Mouse (Mus musculus): Measurements from ENCODE around the gene Rgp1. TPM values are rescaled to one million over a fixed set of nuclear protein-coding genes. Genes with fewer than 3 reads are reported as not detected.
"Not testable (repeated sequence)": the region's sequence is repeated elsewhere in the genome, so short reads cannot be mapped to it uniquely, and the experiment has no call there.

Gene Rgp1
- 10 to 100 TPM; 47.1 to 54.1 TPM for total RNA-seq (2021)

- intact Hi-C loops (cut with DNase I), result no loop called here
Measured at GRCm38 (mm10) chr4:43578376-43579204, at the start of gene Rgp1, which contains the start of gene Gba2. TSS of gene Rgp1 (plus strand) at chr4:43578715. TSS of gene Gba2 (minus strand) at chr4:43578873.

GRCm38 (mm10) chr4:43530081-43530501, 48.4 kb upstream of the Rgp1 start:
- no peak for DNase-seq
- intact Hi-C loops (cut with DNase I), result no loop called here

More at GRCm38 (mm10) chr4:43578376-43579204, at the start of gene Rgp1, which contains the start of gene Gba2:
- peak; percentile 78 for DNase-seq

- intact Hi-C loops (cut with DNase I), result no loop called here
- DNase-seq, result peak; percentile 71
Measured at GRCm38 (mm10) chr4:43530581-43530980, 47.9 kb upstream of the Rgp1 start.

- no peak for DNase-seq
- intact Hi-C loops (cut with DNase I), result no loop called here
Measured at GRCm38 (mm10) chr4:43533270-43533669, 45.2 kb upstream of the Rgp1 start.

GRCm38 (mm10) chr4:43535628-43536027, 42.9 kb upstream of the Rgp1 start:
- intact Hi-C loops (cut with DNase I), result no loop called here
- no peak for DNase-seq

DNA sequence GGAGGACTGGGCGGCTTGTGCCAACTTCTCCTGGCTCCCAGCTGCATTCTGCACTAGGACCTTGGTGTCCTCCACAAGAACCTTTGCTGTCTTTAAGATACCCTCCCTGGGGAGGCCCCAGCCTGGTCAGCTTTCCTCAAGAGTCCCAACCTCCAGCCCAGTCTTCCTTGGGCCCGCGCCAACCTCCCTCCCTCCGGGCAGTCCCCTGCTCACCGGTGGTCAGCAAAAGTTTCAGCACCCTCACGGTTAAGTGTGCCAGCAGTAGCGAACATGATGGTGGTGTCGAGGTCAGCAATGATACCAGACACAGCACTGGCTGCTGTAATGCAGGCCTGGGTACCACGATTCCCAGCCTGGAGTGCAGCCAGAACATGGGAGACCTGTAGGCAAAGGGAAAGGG, 42.5 kb upstream of the Rgp1 start:
- no peak for DNase-seq
- intact Hi-C loops (cut with DNase I), result no loop called here

DNA sequence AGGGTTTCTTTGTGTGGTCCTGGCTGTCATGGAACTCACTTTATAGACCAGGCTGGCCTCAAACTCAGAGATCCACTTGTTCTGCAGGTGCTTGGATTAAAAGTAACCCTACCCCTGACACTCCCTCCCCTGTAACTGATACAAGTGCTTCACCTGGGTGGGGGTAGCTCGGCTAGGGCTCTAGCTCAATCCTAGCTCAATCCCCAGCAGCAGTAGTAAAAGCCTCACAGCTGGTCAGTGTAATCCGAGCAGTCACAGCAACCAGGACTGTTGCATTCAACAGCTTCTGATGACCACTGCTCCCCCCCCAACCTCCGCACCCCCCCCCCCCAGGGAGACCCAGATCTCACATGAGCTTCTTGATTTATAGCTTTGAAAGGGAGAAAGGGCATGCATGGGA, 36.5 kb upstream of the Rgp1 start:
- intact Hi-C loops (cut with DNase I), result no loop called here
- no peak for DNase-seq

GRCm38 (mm10) chr4:43546375-43547047, 32.0 kb upstream of the Rgp1 start:
- intact Hi-C loops (cut with DNase I), result no loop called here
- no peak for DNase-seq

- no peak for DNase-seq
- intact Hi-C loops (cut with DNase I), result no loop called here
Measured at GRCm38 (mm10) chr4:43547160-43547559, 31.4 kb upstream of the Rgp1 start.

DNA sequence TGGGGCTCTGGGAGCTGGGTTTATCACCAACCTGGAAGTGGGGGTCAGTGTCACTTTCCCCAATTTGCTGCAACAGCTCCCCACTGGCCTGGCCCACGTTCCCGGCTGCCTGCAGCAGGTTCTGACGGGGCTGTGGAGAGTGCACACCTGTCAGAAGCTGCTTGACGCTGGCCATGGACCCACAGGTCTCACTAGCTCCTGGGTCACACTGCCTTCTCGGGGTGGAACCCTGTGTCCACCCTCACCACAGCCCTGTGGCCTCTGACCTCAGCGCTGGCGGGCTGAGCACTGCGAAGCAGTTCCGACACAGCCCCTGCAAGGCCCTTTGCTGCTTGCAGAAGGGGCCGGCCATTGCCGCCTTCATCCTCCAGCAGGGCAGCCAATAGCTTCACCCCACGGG, 29.5 kb upstream of the Rgp1 start:
- intact Hi-C loops (cut with DNase I), result no loop called here
- no peak for DNase-seq

- intact Hi-C loops (cut with DNase I); DNase-seq: not testable (repeated sequence)
Measured at GRCm38 (mm10) chr4:43551854-43552253, 26.7 kb upstream of the Rgp1 start.

GRCm38 (mm10) chr4:43552437-43552836, 26.1 kb upstream of the Rgp1 start:
- no peak for DNase-seq
- intact Hi-C loops (cut with DNase I), result no loop called here

- no peak for DNase-seq
- intact Hi-C loops (cut with DNase I), result no loop called here
Measured at GRCm38 (mm10) chr4:43553891-43554290, 24.6 kb upstream of the Rgp1 start.

DNA sequence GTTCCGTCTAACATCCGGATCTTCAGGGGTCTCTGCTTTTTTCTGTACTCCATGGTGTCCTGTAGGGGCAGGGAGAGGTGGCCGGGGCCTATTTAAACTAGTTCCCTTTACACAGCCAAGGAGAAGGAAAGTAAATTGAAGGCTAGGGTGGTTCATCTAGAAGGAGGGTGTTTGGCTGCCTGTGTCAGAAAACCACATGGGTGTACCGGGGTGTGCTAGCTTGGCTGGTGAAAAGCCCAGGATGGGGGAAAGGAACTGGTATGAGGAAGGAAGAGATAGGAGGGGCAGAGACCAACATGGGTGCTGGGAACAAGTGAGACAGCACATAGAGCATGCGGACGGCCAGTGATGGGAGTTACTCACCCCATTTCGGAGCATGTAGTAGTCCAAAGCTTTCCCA, 22.6 kb upstream of the Rgp1 start:
- intact Hi-C loops (cut with DNase I), result no loop called here
- no peak for DNase-seq

GRCm38 (mm10) chr4:43558028-43558630, 20.4 kb upstream of the Rgp1 start:
- no peak for DNase-seq
- intact Hi-C loops (cut with DNase I), result no loop called here

- DNase-seq, result peak; percentile 37
Measured at GRCm38 (mm10) chr4:43558631-43559356, 19.7 kb upstream of the Rgp1 start.

GRCm38 (mm10) chr4:43559519-43560242, 18.8 kb upstream of the Rgp1 start:
- DNase-seq, result no peak
- intact Hi-C loops (cut with DNase I), result no loop called here

More at GRCm38 (mm10) chr4:43558631-43559356, 19.7 kb upstream of the Rgp1 start:
- intact Hi-C loops (cut with DNase I), result no loop called here

- no peak for DNase-seq
- intact Hi-C loops (cut with DNase I), result no loop called here
Measured at GRCm38 (mm10) chr4:43560243-43560611, 18.3 kb upstream of the Rgp1 start.

GRCm38 (mm10) chr4:43560976-43561375, 17.5 kb upstream of the Rgp1 start:
- no peak for DNase-seq
- intact Hi-C loops (cut with DNase I), result no loop called here

- DNase-seq, result no peak
- intact Hi-C loops (cut with DNase I), result no loop called here
Measured at GRCm38 (mm10) chr4:43561436-43561996, 17.0 kb upstream of the Rgp1 start.

Data from left cerebral cortex, postnatal 4 days (tissue).